Mouse (Mus musculus): Measurements from ENCODE around the gene Chrna5. TPM values are rescaled to one million over a fixed set of nuclear protein-coding genes. Genes with fewer than 3 reads are reported as not detected.
A peak's percentile ranks its signal among the peaks of the same experiment; 100 is the strongest.

The Chrna5 gene
- polyA plus RNA-seq, 1 experiment from 2014 or later = 1.3 TPM

DNA sequence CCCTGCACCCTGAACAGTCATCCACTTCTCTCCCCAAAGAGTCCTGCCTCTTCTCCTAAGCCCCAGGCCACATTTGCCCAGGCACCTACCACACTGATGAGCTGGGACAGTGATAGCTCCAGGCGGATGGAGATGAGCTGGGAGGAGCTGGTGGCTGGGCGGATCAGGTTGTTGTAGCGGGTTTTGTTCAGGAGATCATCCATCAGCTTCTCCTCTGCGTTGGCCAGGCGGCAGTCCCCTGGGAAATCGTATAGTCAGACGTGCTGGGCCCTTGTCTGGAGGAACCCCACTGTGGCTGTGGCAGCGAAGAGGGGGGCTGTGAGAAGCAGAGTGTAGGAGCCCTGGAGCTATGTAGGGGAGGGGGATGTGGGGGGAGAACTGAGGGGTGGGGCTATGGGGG, 63.0 kb downstream of the Chrna5 start:
- ATAC-seq (ENCODE audit: low FRiP score, low TSS enrichment) (no peak), DNase-seq (ENCODE audit: low spot score) (no peak)
- no peak for TF ChIP-seq CTCF (IDR thresholded peaks at IDR 0.05; ENCODE audit: low read depth)
- TF ChIP-seq EP300 (optimal IDR thresholded peaks at IDR 0.05) = no peak
- H3K4me3 ChIP-seq (ENCODE audit: low read depth, low read length) = no peak overlapping the region
- no peaks in the 10 kb centered on the region for H3K27me3 ChIP-seq (ENCODE audit: control insufficient read depth, insufficient read depth, low read length)
- no peak overlapping the region for H3K27ac ChIP-seq (replicated peaks)
- no peaks in the 10 kb centered on the region for H3K36me3 ChIP-seq (ENCODE audit: control insufficient read depth, insufficient read depth, low read length)
- no peak overlapping the region for H3K9ac ChIP-seq (ENCODE audit: low read length)
- no peak overlapping the region for H3K4me2 ChIP-seq (replicated peaks; ENCODE audit: low read depth)
- H3K9me3 ChIP-seq (ENCODE audit: control insufficient read depth, low read length) = no peaks in the 10 kb centered on the region
- WGBS = 20% methylated on average over 8 of the region's 8 CpGs
- no peaks in the 10 kb centered on the region for H3K4me1 ChIP-seq (replicated peaks; ENCODE audit: control insufficient read depth, insufficient read depth)

DNA sequence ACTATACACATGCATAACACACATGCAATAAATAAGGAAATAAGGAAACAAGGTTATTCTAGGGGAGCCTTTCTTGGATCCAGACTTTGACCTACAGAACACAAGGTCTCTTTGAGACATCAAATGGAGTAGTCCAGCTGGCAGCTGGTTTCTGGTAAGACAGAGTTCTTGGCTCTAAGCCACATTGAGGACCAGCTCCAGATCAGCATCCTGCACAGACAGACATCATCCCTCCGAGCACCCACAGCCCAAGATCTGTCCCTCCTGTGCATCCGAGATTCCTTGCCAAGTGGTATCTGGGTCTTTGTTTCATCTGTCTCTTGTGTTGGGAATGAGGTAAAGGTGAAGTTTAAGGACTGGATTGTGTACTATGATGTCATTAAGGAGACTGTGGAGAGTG, 64.3 kb downstream of the Chrna5 start:
- H3K27ac ChIP-seq (replicated peaks) = no peak overlapping the region
- H3K4me2 ChIP-seq (replicated peaks; ENCODE audit: low read depth) = no peak overlapping the region
- ATAC-seq (ENCODE audit: low FRiP score, low TSS enrichment) = no peak
- no peaks in the 10 kb centered on the region for H3K36me3 ChIP-seq (ENCODE audit: control insufficient read depth, insufficient read depth, low read length)
- WGBS = 60% methylated on average over 2 of the region's 2 CpGs
- no peaks in the 10 kb centered on the region for H3K9me3 ChIP-seq (ENCODE audit: control insufficient read depth, low read length)
- H3K27me3 ChIP-seq (ENCODE audit: control insufficient read depth, insufficient read depth, low read length) = no peaks in the 10 kb centered on the region
- no peaks in the 10 kb centered on the region for H3K4me1 ChIP-seq (replicated peaks; ENCODE audit: control insufficient read depth, insufficient read depth)
- no peak for DNase-seq (ENCODE audit: low spot score)
- no peak overlapping the region for H3K9ac ChIP-seq (ENCODE audit: low read length)
- H3K4me3 ChIP-seq (ENCODE audit: low read depth, low read length) = no peak overlapping the region
- no peak for TF ChIP-seq EP300 (optimal IDR thresholded peaks at IDR 0.05)

DNA sequence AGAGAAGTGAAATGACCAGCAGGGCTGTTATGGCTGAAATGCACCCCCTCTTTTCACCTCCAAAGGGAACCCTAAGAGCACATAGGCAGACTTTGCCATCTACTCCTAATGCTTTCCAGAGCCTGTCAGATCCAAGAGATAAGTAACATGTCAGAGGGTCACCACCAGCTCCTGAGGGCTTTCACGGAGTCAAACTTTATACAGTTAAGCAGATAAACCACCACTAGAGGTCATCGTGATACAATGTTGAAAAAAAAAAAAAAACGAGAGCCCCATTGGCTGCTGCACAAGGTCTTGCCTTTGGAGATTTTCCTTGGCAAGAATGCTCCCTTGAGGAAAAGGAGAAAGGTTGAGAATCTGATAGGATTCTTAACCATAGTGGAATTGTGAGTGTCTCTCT, 66.1 kb downstream of the Chrna5 start:
- Histone ChIP-seq H3K27me3 (ENCODE audit: control insufficient read depth, insufficient read depth, low read length) (no peaks in the 10 kb centered on the region), H3K4me2 (replicated peaks; ENCODE audit: low read depth) (no peak overlapping the region), H3K9ac (ENCODE audit: low read length) (no peak overlapping the region), H3K4me3 (ENCODE audit: low read depth, low read length) (no peak overlapping the region), H3K36me3 (ENCODE audit: control insufficient read depth, insufficient read depth, low read length) (no peaks in the 10 kb centered on the region), H3K27ac (replicated peaks) (no peak overlapping the region), H3K9me3 (ENCODE audit: control insufficient read depth, low read length) (no peaks in the 10 kb centered on the region), H3K4me1 (replicated peaks; ENCODE audit: control insufficient read depth, insufficient read depth) (no peaks in the 10 kb centered on the region)
- TF ChIP-seq EP300 (optimal IDR thresholded peaks at IDR 0.05) = no peak
- TF ChIP-seq CTCF (IDR thresholded peaks at IDR 0.05; ENCODE audit: low read depth) = peak; percentile 52
- WGBS = 0% methylated on average over 3 of the region's 3 CpGs
- ATAC-seq (ENCODE audit: low FRiP score, low TSS enrichment) (no peak), DNase-seq (ENCODE audit: low spot score) (no peak)

DNA sequence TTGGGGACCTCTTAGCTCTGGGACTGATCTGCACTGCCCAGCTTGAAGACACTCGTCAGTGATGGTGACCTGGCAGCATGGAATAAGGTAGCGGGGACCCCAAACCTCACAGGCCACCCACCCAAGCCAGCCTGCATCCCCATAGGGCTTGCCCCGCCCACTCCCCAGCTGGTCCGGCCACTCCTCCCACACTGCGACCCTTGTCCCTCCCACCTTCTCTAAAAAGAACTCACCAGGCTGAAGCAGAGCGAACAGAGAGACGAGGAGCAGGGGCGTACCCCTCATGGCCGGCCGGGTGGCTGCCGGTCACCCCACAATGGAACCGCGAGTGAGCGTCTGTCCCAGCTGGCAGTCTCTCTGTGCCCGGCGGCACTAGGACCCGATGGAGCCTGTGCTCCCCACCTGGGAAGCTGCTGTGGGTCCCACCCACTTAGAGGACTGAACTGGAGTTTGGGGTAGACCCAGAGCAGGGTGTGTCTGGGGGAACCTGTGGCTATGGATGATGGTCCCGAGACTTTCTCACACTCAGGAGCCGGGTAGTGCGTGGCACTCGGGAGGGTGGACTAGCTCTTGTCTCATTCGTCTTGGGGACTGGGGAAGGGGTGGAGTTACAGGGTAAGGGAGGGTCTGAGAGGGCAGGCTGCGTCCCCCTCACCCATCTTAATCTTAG, 67.7 kb downstream of the Chrna5 start, which contains the start of gene Chrnb4:
Chrnb4 (minus strand) TSS at position 569 of the 670 bp plus-strand sequence.
- ATAC-seq (ENCODE audit: low FRiP score, low TSS enrichment) (peak; percentile 41), DNase-seq (ENCODE audit: low spot score) (peak; percentile 27)
- Histone ChIP-seq H3K27ac (replicated peaks) (no peak within 1 kb of the TSS), H3K36me3 (ENCODE audit: control insufficient read depth, insufficient read depth, low read length) (no peaks in the 10 kb centered on the region), H3K4me1 (replicated peaks; ENCODE audit: control insufficient read depth, insufficient read depth) (no peaks in the 10 kb centered on the region), H3K4me2 (replicated peaks; ENCODE audit: low read depth) (peak within 1 kb of the TSS; percentile 78), H3K9me3 (ENCODE audit: control insufficient read depth, low read length) (no peaks in the 10 kb centered on the region), H3K9ac (ENCODE audit: low read length) (peak within 1 kb of the TSS; percentile 58), H3K27me3 (ENCODE audit: control insufficient read depth, insufficient read depth, low read length) (no peaks in the 10 kb centered on the region), H3K4me3 (ENCODE audit: low read depth, low read length) (peak within 1 kb of the TSS; percentile 40)
- 1% methylated on average over 23 of the region's 23 CpGs for whole genome bisulfite sequencing
- TF ChIP-seq EP300 (optimal IDR thresholded peaks at IDR 0.05) (no peak), CTCF (IDR thresholded peaks at IDR 0.05; ENCODE audit: low read depth) (no peak)

DNA sequence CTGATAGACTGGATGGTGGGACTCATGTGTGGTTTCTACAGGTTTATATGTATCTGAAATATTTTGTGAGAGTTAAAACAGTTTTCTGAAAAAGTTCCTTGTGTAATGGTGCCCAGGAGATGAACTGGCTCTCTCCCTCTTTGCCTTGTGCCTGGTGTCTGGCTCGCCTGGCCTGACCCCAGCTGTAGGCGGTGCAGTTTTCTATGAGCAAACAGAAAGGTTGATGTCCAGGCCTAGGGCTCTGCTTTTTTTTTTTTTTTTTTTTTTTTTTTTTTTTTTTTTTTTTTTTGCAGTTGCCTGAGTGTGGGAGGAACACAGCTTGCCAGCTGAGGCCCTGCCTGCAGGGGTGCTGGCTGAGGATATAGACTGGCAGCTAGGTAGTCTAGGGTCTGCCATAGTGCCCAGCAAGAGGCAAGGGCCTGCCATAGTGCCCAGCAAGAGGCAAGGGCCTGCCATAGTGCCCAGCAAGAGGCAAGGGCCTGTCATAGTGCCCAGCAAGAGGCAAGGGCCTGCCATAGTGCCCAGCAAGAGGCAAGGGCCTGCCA, 74.8 kb downstream of the Chrna5 start:
- Histone ChIP-seq H3K27ac (replicated peaks) (no peak overlapping the region), H3K4me2 (replicated peaks; ENCODE audit: low read depth) (no peak overlapping the region), H3K36me3 (ENCODE audit: control insufficient read depth, insufficient read depth, low read length) (no peaks in the 10 kb centered on the region), H3K9ac (ENCODE audit: low read length) (no peak overlapping the region), H3K9me3 (ENCODE audit: control insufficient read depth, low read length) (no peaks in the 10 kb centered on the region), H3K27me3 (ENCODE audit: control insufficient read depth, insufficient read depth, low read length) (no peaks in the 10 kb centered on the region), H3K4me1 (replicated peaks; ENCODE audit: control insufficient read depth, insufficient read depth) (no peaks in the 10 kb centered on the region), H3K4me3 (ENCODE audit: low read depth, low read length) (no peak overlapping the region)
- DNase-seq (ENCODE audit: low spot score) (no peak), ATAC-seq (ENCODE audit: low FRiP score, low TSS enrichment) (no peak)
- TF ChIP-seq CTCF (IDR thresholded peaks at IDR 0.05; ENCODE audit: low read depth) (no peak), EP300 (optimal IDR thresholded peaks at IDR 0.05) (no peak)
- WGBS = 69% methylated on average over 2 of the region's 2 CpGs

Other genes starting within 250 kb of the Chrna5 start
- gene Wdr61, start 246.4 kb upstream of the Chrna5 start, polyA plus RNA-seq (2015; fragmentation: Nextera tagmentation; extraction: Ambion mirVana) = 129 and 132 TPM in 2 replicates
- gene Crabp1, start 216.1 kb upstream of the Chrna5 start, polyA plus RNA-seq (2015; fragmentation: Nextera tagmentation; extraction: Ambion mirVana) = 2.8 and 4.1 TPM in 2 replicates
- 9.6 and 9.7 TPM in 2 replicates for gene Ireb2, start 117.1 kb upstream of the Chrna5 start, polyA plus RNA-seq (2015; fragmentation: Nextera tagmentation; extraction: Ambion mirVana)
- gene Hykk, start 63.6 kb upstream of the Chrna5 start, polyA plus RNA-seq (2015; fragmentation: Nextera tagmentation; extraction: Ambion mirVana) = 1.3 and 1.4 TPM in 2 replicates
- gene Psma4, start 30.1 kb upstream of the Chrna5 start, polyA plus RNA-seq (2015; fragmentation: Nextera tagmentation; extraction: Ambion mirVana) = 196 and 201 TPM in 2 replicates
- 0.25 and 0.44 TPM in 2 replicates for gene AY074887, start 29.9 kb upstream of the Chrna5 start, polyA plus RNA-seq (2015; fragmentation: Nextera tagmentation; extraction: Ambion mirVana)
- 3.2 and 3.8 TPM in 2 replicates for gene Chrna3, start 45.7 kb downstream of the Chrna5 start, polyA plus RNA-seq (2015; fragmentation: Nextera tagmentation; extraction: Ambion mirVana)
- 1.4 and 1.6 TPM in 2 replicates for gene Chrnb4, start 67.9 kb downstream of the Chrna5 start, polyA plus RNA-seq (2015; fragmentation: Nextera tagmentation; extraction: Ambion mirVana)
- gene Ube2q2, start 168.0 kb downstream of the Chrna5 start, polyA plus RNA-seq (2015; fragmentation: Nextera tagmentation; extraction: Ambion mirVana) = 22.5 and 22.8 TPM in 2 replicates
- 29.8 and 30.0 TPM in 2 replicates for gene Fbxo22, start 228.0 kb downstream of the Chrna5 start, polyA plus RNA-seq (2015; fragmentation: Nextera tagmentation; extraction: Ambion mirVana)

Data from stomach, postnatal 0 days (tissue).